Mouse (Mus musculus) myocyte (in vitro differentiated cells): ENCODE results near the gene Dscaml1. TPM values are rescaled to one million over a fixed set of nuclear protein-coding genes. Genes with fewer than 3 reads are reported as not detected.

ENCODE experiments used
- H3K27me3 ChIP-seq: one replicate; pipeline ENCODE4 v1.6.1; 2011; ENCODE audit not compliant: control insufficient read depth, insufficient read depth, insufficient read length
- H3K36me3 ChIP-seq: one replicate; pipeline ENCODE4 v1.6.1; 2011; ENCODE audit not compliant: control insufficient read depth, insufficient read depth
- H3K4me2 ChIP-seq: one replicate; pipeline ENCODE4 v1.6.1; 2011; ENCODE audit warnings: low read depth, control low read depth
- H3K4me3 ChIP-seq: one replicate; pipeline ENCODE4 v1.5.1; 2011; ENCODE audit warnings: mild to moderate bottlenecking, control low read depth, moderate library complexity
- H3K79me2 ChIP-seq: one replicate; pipeline ENCODE4 v1.6.1; 2011; ENCODE audit not compliant: control insufficient read depth, insufficient read depth
- H3ac ChIP-seq: one replicate; pipeline ENCODE4 v1.6.1; 2011; ENCODE audit not compliant: control insufficient read depth, insufficient read length
- CEBPB ChIP-seq: IDR thresholded peaks from 2 replicates; pipeline ENCODE4 v1.6.1; 2011; ENCODE audit warnings: mild to moderate bottlenecking, moderate library complexity; ENCODE audit not compliant: poor library complexity, insufficient read depth, severe bottlenecking
- E2F4 ChIP-seq: IDR thresholded peaks from one replicate; pipeline ENCODE4 v1.6.1; 2011; ENCODE audit warnings: mild to moderate bottlenecking, control low read depth, moderate library complexity; ENCODE audit not compliant: insufficient read depth
- MAX ChIP-seq: IDR thresholded peaks from one replicate; pipeline ENCODE4 v1.6.1; 2011; ENCODE audit warnings: low read depth, mild to moderate bottlenecking, control low read depth
- MYOD1 ChIP-seq, 3 experiments: IDR thresholded peaks; one replicate each; pipeline ENCODE4 v1.6.1; 2011; ENCODE audit warnings: control low read depth in 2 of 3, low read depth in 2 of 3, mild to moderate bottlenecking in 2 of 3, moderate library complexity in 1 of 3; ENCODE audit not compliant: insufficient read length in 2 of 3, control insufficient read depth in 1 of 3
- MYOG ChIP-seq, 3 experiments: IDR thresholded peaks; one replicate each; pipeline ENCODE4 v1.6.1; 2011; ENCODE audit warnings: control low read depth in 2 of 3, low read depth in 2 of 3, mild to moderate bottlenecking in 2 of 3; ENCODE audit not compliant: insufficient read length in 2 of 3, control insufficient read depth in 1 of 3, insufficient read depth in 1 of 3
- POLR2A ChIP-seq: IDR thresholded peaks from one replicate; pipeline ENCODE4 v1.6.1; 2011; ENCODE audit warnings: low read depth, mild to moderate bottlenecking, control low read depth, moderate library complexity; ENCODE audit not compliant: insufficient read length
- POLR2AphosphoS2 ChIP-seq: IDR thresholded peaks from one replicate; pipeline ENCODE4 v1.6.1; 2011; ENCODE audit warnings: low read depth, control low read depth; ENCODE audit not compliant: insufficient read length
- REST ChIP-seq: IDR thresholded peaks from one replicate; pipeline ENCODE4 v1.6.1; 2011; ENCODE audit warnings: mild to moderate bottlenecking, control low read depth, moderate library complexity; ENCODE audit not compliant: insufficient read depth, insufficient read length
- SRF ChIP-seq: IDR thresholded peaks from one replicate; pipeline ENCODE4 v1.6.1; 2011; ENCODE audit warnings: low read depth; ENCODE audit not compliant: control insufficient read depth, insufficient read length
- TCF12 ChIP-seq: IDR thresholded peaks from one replicate; pipeline ENCODE4 v1.6.1; 2011; ENCODE audit warnings: mild to moderate bottlenecking, control low read depth; ENCODE audit not compliant: poor library complexity, insufficient read depth, severe bottlenecking
- TCF3 ChIP-seq: IDR thresholded peaks from one replicate; pipeline ENCODE4 v1.6.1; 2011; ENCODE audit warnings: low read depth, control low read depth; ENCODE audit not compliant: insufficient read length
- USF1 ChIP-seq: IDR thresholded peaks from one replicate; pipeline ENCODE4 v1.6.1; 2011; ENCODE audit warnings: low read depth, mild to moderate bottlenecking, control low read depth, moderate library complexity
- polyA plus RNA-seq: library from polyadenylated mRNA; unstranded; fragments of >200 nt; fragmentation: generic; extraction: Trizol; gene quantifications from one replicate; pipeline ENCODE4 v1.2.1, GENCODE M21; 2012; ENCODE audit warnings: missing spikeins

Gene Dscaml1
- polyA plus RNA-seq, 1 experiment, result not detected

GRCm38 (mm10) chr9:45496944-45497343 lies 70.5 kb downstream of the Dscaml1 start:
- H3K27me3 ChIP-seq, result no peaks in the 10 kb centered on the region
- TF ChIP-seq E2F4 (no peak), POLR2AphosphoS2 (no peak), MAX (no peak), SRF (no peak), USF1 (no peak), REST (no peak), MYOD1 (IDR thresholded peaks at IDR 0.05; ENCODE audit: control insufficient read depth in 1 of 3, insufficient read length in 2 of 3, low read depth in 2 of 3) (no peak), MYOG (IDR thresholded peaks at IDR 0.05; ENCODE audit: control insufficient read depth in 1 of 3, insufficient read depth in 1 of 3, insufficient read length in 2 of 3, low read depth in 2 of 3) (no peak)
- no peak overlapping the region for H3K4me2 ChIP-seq
- H3K79me2 ChIP-seq, result no peaks in the 10 kb centered on the region
- H3K4me3 ChIP-seq, result no peak overlapping the region
- no peak overlapping the region for H3ac ChIP-seq
- no peaks in the 10 kb centered on the region for H3K36me3 ChIP-seq

- no peak for TF ChIP-seq MYOD1 (IDR thresholded peaks at IDR 0.05; ENCODE audit: control insufficient read depth in 1 of 3, insufficient read length in 2 of 3, low read depth in 2 of 3)
- no peak for TF ChIP-seq SRF
- TF ChIP-seq USF1, result no peak
- TF ChIP-seq POLR2A, result no peak
- TF ChIP-seq TCF12, result no peak
- TF ChIP-seq REST, result no peak
- no peak for TF ChIP-seq CEBPB
- TF ChIP-seq MYOG (IDR thresholded peaks at IDR 0.05; ENCODE audit: control insufficient read depth in 1 of 3, insufficient read depth in 1 of 3, insufficient read length in 2 of 3, low read depth in 2 of 3), result no peak
- TF ChIP-seq MAX, result no peak
- no peak for TF ChIP-seq POLR2AphosphoS2
- H3K4me3 ChIP-seq, result no peak overlapping the region
- no peaks in the 10 kb centered on the region for H3K79me2 ChIP-seq
- H3K36me3 ChIP-seq, result no peaks in the 10 kb centered on the region
- H3K27me3 ChIP-seq, result peaks cover 4% of the 10 kb centered on the region
- no peak overlapping the region for H3ac ChIP-seq
- no peak overlapping the region for H3K4me2 ChIP-seq
Observed at GRCm38 (mm10) chr9:45499267-45499666, 72.8 kb downstream of the Dscaml1 start.

GRCm38 (mm10) chr9:45500071-45500595 lies 73.7 kb downstream of the Dscaml1 start:
- H3K27me3 ChIP-seq, result peaks cover 4% of the 10 kb centered on the region
- TF ChIP-seq E2F4 (no peak), REST (no peak), POLR2A (no peak), USF1 (no peak), MYOG (IDR thresholded peaks at IDR 0.05; ENCODE audit: control insufficient read depth in 1 of 3, insufficient read depth in 1 of 3, insufficient read length in 2 of 3, low read depth in 2 of 3) (no peak), MAX (no peak), MYOD1 (IDR thresholded peaks at IDR 0.05; ENCODE audit: control insufficient read depth in 1 of 3, insufficient read length in 2 of 3, low read depth in 2 of 3) (no peak), TCF12 (no peak), SRF (no peak), TCF3 (no peak), CEBPB (no peak), POLR2AphosphoS2 (no peak)
- H3K4me3 ChIP-seq, result no peak overlapping the region
- H3K79me2 ChIP-seq, result no peaks in the 10 kb centered on the region
- H3K4me2 ChIP-seq, result no peak overlapping the region
- no peaks in the 10 kb centered on the region for H3K36me3 ChIP-seq
- H3ac ChIP-seq, result no peak overlapping the region

- Histone ChIP-seq H3K79me2 (no peaks in the 10 kb centered on the region), H3K4me2 (no peak overlapping the region), H3ac (no peak overlapping the region), H3K27me3 (peaks cover 9% of the 10 kb centered on the region), H3K36me3 (no peaks in the 10 kb centered on the region), H3K4me3 (no peak overlapping the region)
- no peak for TF ChIP-seq MAX
- TF ChIP-seq TCF3, result no peak
- TF ChIP-seq POLR2A, result no peak
- no peak for TF ChIP-seq MYOG (IDR thresholded peaks at IDR 0.05; ENCODE audit: control insufficient read depth in 1 of 3, insufficient read depth in 1 of 3, insufficient read length in 2 of 3, low read depth in 2 of 3)
- no peak for TF ChIP-seq TCF12
- TF ChIP-seq SRF, result no peak
- TF ChIP-seq CEBPB, result no peak
- no peak for TF ChIP-seq POLR2AphosphoS2
- TF ChIP-seq USF1, result no peak
- TF ChIP-seq E2F4, result no peak
Observed at GRCm38 (mm10) chr9:45501295-45501927, 75.0 kb downstream of the Dscaml1 start.
